Mouse (Mus musculus): ENCODE data around the gene Apoh. TPM values are rescaled to one million over a fixed set of nuclear protein-coding genes. Genes with fewer than 3 reads are reported as not detected.

Apoh gene
- polyA plus RNA-seq, 1 experiment = 10.2 TPM

- TF ChIP-seq POLR2A (IDR thresholded peaks at IDR 0.05; ENCODE audit: borderline replicate concordance, control insufficient read depth, low read depth, low read length) = no peak
- Histone ChIP-seq H3K4me3 (replicated peaks; ENCODE audit: control insufficient read depth, low read depth, low read length) (no peak overlapping the region), H3K4me1 (ENCODE audit: control insufficient read depth, insufficient read depth, low read length) (no peaks in the 10 kb centered on the region), H3K27ac (ENCODE audit: control insufficient read depth, insufficient read depth, low read depth, low read length, poor library complexity) (no peak overlapping the region)
- 34% methylated on average over 3 of the region's 3 CpGs for WGBS
Observed at GRCm38 (mm10) chr11:108334658-108335057, 8.5 kb upstream of the Apoh start.

GRCm38 (mm10) chr11:108335536-108335935 is 7.6 kb upstream of the Apoh start:
- 89% methylated on average over 4 of the region's 4 CpGs for WGBS
- Histone ChIP-seq H3K4me1 (ENCODE audit: control insufficient read depth, insufficient read depth, low read length) (no peaks in the 10 kb centered on the region), H3K27ac (ENCODE audit: control insufficient read depth, insufficient read depth, low read depth, low read length, poor library complexity) (no peak overlapping the region), H3K4me3 (replicated peaks; ENCODE audit: control insufficient read depth, low read depth, low read length) (no peak overlapping the region)
- TF ChIP-seq CTCF (IDR thresholded peaks at IDR 0.05; ENCODE audit: control insufficient read depth, insufficient read depth, low read length) (no peak), POLR2A (IDR thresholded peaks at IDR 0.05; ENCODE audit: borderline replicate concordance, control insufficient read depth, low read depth, low read length) (no peak)

- WGBS = 63% methylated on average over 5 of the region's 5 CpGs
- Histone ChIP-seq H3K4me3 (replicated peaks; ENCODE audit: control insufficient read depth, low read depth, low read length) (no peak overlapping the region), H3K4me1 (ENCODE audit: control insufficient read depth, insufficient read depth, low read length) (no peaks in the 10 kb centered on the region), H3K27ac (ENCODE audit: control insufficient read depth, insufficient read depth, low read depth, low read length, poor library complexity) (no peak overlapping the region)
- no peak for TF ChIP-seq CTCF (IDR thresholded peaks at IDR 0.05; ENCODE audit: control insufficient read depth, insufficient read depth, low read length)
- TF ChIP-seq POLR2A (IDR thresholded peaks at IDR 0.05; ENCODE audit: borderline replicate concordance, control insufficient read depth, low read depth, low read length) = no peak
Observed at GRCm38 (mm10) chr11:108336445-108336844, 6.7 kb upstream of the Apoh start.

- Histone ChIP-seq H3K4me1 (ENCODE audit: control insufficient read depth, insufficient read depth, low read length) (no peaks in the 10 kb centered on the region), H3K4me3 (replicated peaks; ENCODE audit: control insufficient read depth, low read depth, low read length) (no peak overlapping the region), H3K27ac (ENCODE audit: control insufficient read depth, insufficient read depth, low read depth, low read length, poor library complexity) (no peak overlapping the region)
- TF ChIP-seq CTCF (IDR thresholded peaks at IDR 0.05; ENCODE audit: control insufficient read depth, insufficient read depth, low read length) (no peak), POLR2A (IDR thresholded peaks at IDR 0.05; ENCODE audit: borderline replicate concordance, control insufficient read depth, low read depth, low read length) (no peak)
- WGBS = 54% methylated on average over 4 of the region's 4 CpGs
Observed at GRCm38 (mm10) chr11:108340293-108340692, 2.9 kb upstream of the Apoh start.

GRCm38 (mm10) chr11:108341783-108342182 is 1.4 kb upstream of the Apoh start:
- H3K27ac ChIP-seq (ENCODE audit: control insufficient read depth, insufficient read depth, low read depth, low read length, poor library complexity) = no peak overlapping the region
- peak overlapping the region; percentile 12 for H3K4me3 ChIP-seq (replicated peaks; ENCODE audit: control insufficient read depth, low read depth, low read length)
- WGBS = 39% methylated on average over 8 of the region's 8 CpGs
- TF ChIP-seq POLR2A (IDR thresholded peaks at IDR 0.05; ENCODE audit: borderline replicate concordance, control insufficient read depth, low read depth, low read length) (no peak), CTCF (IDR thresholded peaks at IDR 0.05; ENCODE audit: control insufficient read depth, insufficient read depth, low read length) (no peak)
- H3K4me1 ChIP-seq (ENCODE audit: control insufficient read depth, insufficient read depth, low read length) = no peaks in the 10 kb centered on the region

GRCm38 (mm10) chr11:108343789-108344462 is 772 bp downstream of the Apoh start, which contains the start of gene Prkca:
Prkca (minus strand) TSS chr11:108343928.
- 1% methylated on average over 54 of the region's 63 CpGs for WGBS
- H3K27ac ChIP-seq (ENCODE audit: control insufficient read depth, insufficient read depth, low read depth, low read length, poor library complexity) = peak within 1 kb of the TSS; percentile 50; the same call in 1 of the 2 replicates
- H3K4me3 ChIP-seq (replicated peaks; ENCODE audit: control insufficient read depth, low read depth, low read length) = peak within 1 kb of the TSS; percentile 86
- TF ChIP-seq CTCF (IDR thresholded peaks at IDR 0.05; ENCODE audit: control insufficient read depth, insufficient read depth, low read length) (no peak), POLR2A (IDR thresholded peaks at IDR 0.05; ENCODE audit: borderline replicate concordance, control insufficient read depth, low read depth, low read length) (peak; percentile 58; the same call in 1 of the 2 replicates)
- H3K4me1 ChIP-seq (ENCODE audit: control insufficient read depth, insufficient read depth, low read length) = no peaks in the 10 kb centered on the region

- Histone ChIP-seq H3K4me3 (replicated peaks; ENCODE audit: control insufficient read depth, low read depth, low read length) (no peak overlapping the region), H3K4me1 (ENCODE audit: control insufficient read depth, insufficient read depth, low read length) (no peaks in the 10 kb centered on the region), H3K27ac (ENCODE audit: control insufficient read depth, insufficient read depth, low read depth, low read length, poor library complexity) (no peak overlapping the region)
- 78% methylated on average over 8 of the region's 8 CpGs for WGBS
- no peak for TF ChIP-seq POLR2A (IDR thresholded peaks at IDR 0.05; ENCODE audit: borderline replicate concordance, control insufficient read depth, low read depth, low read length)
- no peak for TF ChIP-seq CTCF (IDR thresholded peaks at IDR 0.05; ENCODE audit: control insufficient read depth, insufficient read depth, low read length)
Observed at GRCm38 (mm10) chr11:108344759-108345158, 1.6 kb downstream of the Apoh start.

GRCm38 (mm10) chr11:108345321-108345720 is 2.2 kb downstream of the Apoh start:
- WGBS = 86% methylated on average over 2 of the region's 2 CpGs
- Histone ChIP-seq H3K27ac (ENCODE audit: control insufficient read depth, insufficient read depth, low read depth, low read length, poor library complexity) (no peak overlapping the region), H3K4me1 (ENCODE audit: control insufficient read depth, insufficient read depth, low read length) (no peaks in the 10 kb centered on the region), H3K4me3 (replicated peaks; ENCODE audit: control insufficient read depth, low read depth, low read length) (no peak overlapping the region)
- no peak for TF ChIP-seq CTCF (IDR thresholded peaks at IDR 0.05; ENCODE audit: control insufficient read depth, insufficient read depth, low read length)
- TF ChIP-seq POLR2A (IDR thresholded peaks at IDR 0.05; ENCODE audit: borderline replicate concordance, control insufficient read depth, low read depth, low read length) = no peak

- Histone ChIP-seq H3K27ac (ENCODE audit: control insufficient read depth, insufficient read depth, low read depth, low read length, poor library complexity) (no peak overlapping the region), H3K4me3 (replicated peaks; ENCODE audit: control insufficient read depth, low read depth, low read length) (no peak overlapping the region), H3K4me1 (ENCODE audit: control insufficient read depth, insufficient read depth, low read length) (peaks cover 3% of the 10 kb centered on the region)
- 11% methylated on average over 4 of the region's 4 CpGs for WGBS
- TF ChIP-seq POLR2A (IDR thresholded peaks at IDR 0.05; ENCODE audit: borderline replicate concordance, control insufficient read depth, low read depth, low read length) = no peak
Observed at GRCm38 (mm10) chr11:108350799-108351198, 7.6 kb downstream of the Apoh start.
